Mouse (Mus musculus): ENCODE measurements around the gene Slc39a9. TPM values are rescaled to one million over a fixed set of nuclear protein-coding genes. Genes with fewer than 3 reads are reported as not detected.

The Slc39a9 gene
- polyA plus RNA-seq, 1 experiment from 2014 or later = 22.4 TPM

DNA sequence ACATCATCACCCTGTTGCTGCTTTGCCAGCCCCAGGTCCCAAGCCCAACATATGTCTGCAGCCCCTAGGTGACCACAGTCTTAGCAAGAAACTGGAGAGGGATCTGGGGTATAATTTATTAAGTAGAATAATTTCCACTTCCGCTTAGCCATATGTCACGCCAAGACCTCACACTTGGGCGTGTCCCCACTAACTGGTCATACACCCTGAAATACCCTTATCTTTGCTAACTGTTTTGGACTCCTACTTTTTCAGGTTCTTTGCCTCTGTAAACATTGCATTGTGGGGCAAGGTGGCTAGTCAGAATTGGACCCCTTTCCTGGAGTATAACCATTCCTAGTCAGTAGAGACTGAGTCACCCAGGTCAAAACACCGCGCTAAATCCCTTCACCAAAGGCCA is 41.3 kb upstream of the Slc39a9 start:
- H3K27me3 ChIP-seq (replicated peaks; ENCODE audit: control insufficient read depth, insufficient read depth, low read length) = no peaks in the 10 kb centered on the region
- DNase-seq (ENCODE audit: low spot score) (no peak), ATAC-seq (no peak)
- no peak overlapping the region for H3K9ac ChIP-seq (ENCODE audit: low read length)
- H3K27ac ChIP-seq (ENCODE audit: low read depth, low read length) = no peak overlapping the region
- H3K36me3 ChIP-seq (ENCODE audit: control insufficient read depth, insufficient read depth, low read length) = 0 out of 2 replicates have a peak, but pooled peaks cover 23% of the 10 kb centered on the region
- no peaks in the 10 kb centered on the region for H3K4me1 ChIP-seq (ENCODE audit: control insufficient read depth, insufficient read depth, low read length)
- H3K4me3 ChIP-seq (ENCODE audit: low read depth, low read length) = no peak overlapping the region
- H3K9me3 ChIP-seq (replicated peaks; ENCODE audit: control insufficient read depth, low read length) = no peaks in the 10 kb centered on the region
- WGBS = 94% methylated on average over 5 of the region's 5 CpGs
- H3K4me2 ChIP-seq (ENCODE audit: low read length) = no peak overlapping the region

DNA sequence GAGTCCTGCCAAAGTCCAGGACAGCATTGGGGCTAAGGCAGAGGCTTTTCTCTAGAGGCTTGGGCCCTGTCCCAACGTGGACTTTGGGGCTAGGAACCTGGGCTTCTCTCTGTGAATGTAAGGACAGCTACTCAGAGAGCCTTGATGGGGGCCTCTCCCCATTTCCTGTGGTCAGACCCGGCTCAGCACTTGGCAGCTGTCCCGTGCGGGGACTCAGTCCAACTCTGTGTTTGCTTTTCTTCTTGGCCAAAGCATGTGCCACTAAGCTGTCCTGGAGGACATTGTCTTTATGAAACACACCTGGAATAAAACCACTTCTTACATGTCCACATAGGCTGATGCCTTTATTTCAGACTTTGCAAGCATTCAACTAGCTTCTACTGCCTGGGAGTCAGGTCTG is 40.1 kb upstream of the Slc39a9 start:
- Histone ChIP-seq H3K27ac (ENCODE audit: low read depth, low read length) (no peak overlapping the region), H3K4me2 (ENCODE audit: low read length) (no peak overlapping the region), H3K4me1 (ENCODE audit: control insufficient read depth, insufficient read depth, low read length) (no peaks in the 10 kb centered on the region), H3K9ac (ENCODE audit: low read length) (no peak overlapping the region), H3K4me3 (ENCODE audit: low read depth, low read length) (no peak overlapping the region), H3K27me3 (replicated peaks; ENCODE audit: control insufficient read depth, insufficient read depth, low read length) (no peaks in the 10 kb centered on the region), H3K36me3 (ENCODE audit: control insufficient read depth, insufficient read depth, low read length) (0 out of 2 replicates have a peak, but pooled peaks cover 23% of the 10 kb centered on the region), H3K9me3 (replicated peaks; ENCODE audit: control insufficient read depth, low read length) (no peaks in the 10 kb centered on the region)
- DNase-seq (ENCODE audit: low spot score) (no peak), ATAC-seq (no peak)
- 82% methylated on average over 4 of the region's 4 CpGs for WGBS

DNA sequence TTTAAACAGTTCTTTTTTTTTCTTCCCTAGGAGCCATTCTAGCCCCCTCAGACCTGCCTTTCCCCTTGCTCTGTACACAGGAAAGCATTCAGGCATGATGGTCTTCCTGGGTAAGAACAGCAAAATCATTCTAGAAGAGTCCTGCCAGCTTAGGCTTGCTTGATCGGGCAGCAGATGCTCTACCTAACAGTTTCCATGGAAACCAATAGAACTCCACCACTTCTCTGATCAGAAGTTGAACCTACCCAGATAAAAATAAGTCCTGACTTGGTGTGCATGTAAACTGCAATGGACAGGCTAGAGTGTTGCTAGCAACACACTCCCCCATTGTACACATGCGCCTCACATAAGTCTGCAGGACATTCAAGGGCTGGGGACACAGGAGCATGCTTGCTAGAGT is 39.5 kb upstream of the Slc39a9 start:
- Histone ChIP-seq H3K27me3 (replicated peaks; ENCODE audit: control insufficient read depth, insufficient read depth, low read length) (no peaks in the 10 kb centered on the region), H3K4me1 (ENCODE audit: control insufficient read depth, insufficient read depth, low read length) (no peaks in the 10 kb centered on the region), H3K36me3 (ENCODE audit: control insufficient read depth, insufficient read depth, low read length) (0 out of 2 replicates have a peak, but pooled peaks cover 23% of the 10 kb centered on the region), H3K9ac (ENCODE audit: low read length) (no peak overlapping the region), H3K4me3 (ENCODE audit: low read depth, low read length) (no peak overlapping the region), H3K27ac (ENCODE audit: low read depth, low read length) (no peak overlapping the region), H3K9me3 (replicated peaks; ENCODE audit: control insufficient read depth, low read length) (no peaks in the 10 kb centered on the region), H3K4me2 (ENCODE audit: low read length) (no peak overlapping the region)
- no peak for ATAC-seq
- DNase-seq (ENCODE audit: low spot score) = no peak
- 89% methylated on average over 2 of the region's 2 CpGs for WGBS

DNA sequence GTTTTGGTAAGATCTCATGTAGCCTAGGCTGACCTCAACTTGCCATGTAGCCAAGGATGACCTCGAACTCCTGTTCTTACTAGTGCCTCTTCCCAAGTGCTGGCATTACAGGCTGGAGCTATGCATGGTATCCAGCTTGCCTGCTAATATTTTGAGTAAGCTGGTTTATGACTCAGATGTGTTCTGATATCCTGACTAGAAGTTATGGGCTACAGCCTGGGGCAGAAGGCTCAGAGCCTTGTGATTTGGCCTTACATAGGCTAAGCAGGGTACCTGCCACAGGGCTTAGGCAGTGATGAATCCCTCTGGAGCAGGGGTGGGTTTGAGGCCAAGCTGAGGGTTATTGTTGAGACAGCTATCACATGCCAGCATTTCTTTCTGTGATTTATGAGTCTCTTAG is 35.1 kb upstream of the Slc39a9 start:
- H3K27ac ChIP-seq (ENCODE audit: low read depth, low read length) = no peak overlapping the region
- WGBS = 97% methylated on average over 1 of the region's 1 CpGs
- H3K4me3 ChIP-seq (ENCODE audit: low read depth, low read length) = no peak overlapping the region
- ATAC-seq (no peak), DNase-seq (ENCODE audit: low spot score) (no peak)
- H3K9me3 ChIP-seq (replicated peaks; ENCODE audit: control insufficient read depth, low read length) = no peaks in the 10 kb centered on the region
- H3K4me1 ChIP-seq (ENCODE audit: control insufficient read depth, insufficient read depth, low read length) = no peaks in the 10 kb centered on the region
- no peak overlapping the region for H3K9ac ChIP-seq (ENCODE audit: low read length)
- H3K27me3 ChIP-seq (replicated peaks; ENCODE audit: control insufficient read depth, insufficient read depth, low read length) = no peaks in the 10 kb centered on the region
- 0 out of 2 replicates have a peak, but pooled peaks cover 3% of the 10 kb centered on the region for H3K36me3 ChIP-seq (ENCODE audit: control insufficient read depth, insufficient read depth, low read length)
- H3K4me2 ChIP-seq (ENCODE audit: low read length) = no peak overlapping the region

DNA sequence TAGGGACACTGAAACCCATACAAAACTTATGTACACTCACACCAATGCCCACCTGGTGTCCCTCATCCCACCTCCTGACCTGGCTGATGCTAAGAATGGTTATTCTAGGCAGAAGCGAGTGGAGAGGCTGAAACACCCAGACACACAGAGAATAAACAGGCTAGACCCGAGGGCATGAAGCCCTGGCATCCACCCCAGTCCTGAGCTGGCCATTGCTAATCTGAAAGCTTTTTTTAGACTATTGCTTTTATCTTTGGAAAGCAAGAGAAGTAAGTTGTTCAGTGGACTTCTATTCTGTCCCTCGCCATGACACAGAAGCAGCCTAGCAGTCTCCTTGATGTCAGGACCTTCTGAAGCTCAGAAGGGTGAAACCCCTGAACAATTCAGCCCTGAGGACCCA is 33.8 kb upstream of the Slc39a9 start:
- H3K27me3 ChIP-seq (replicated peaks; ENCODE audit: control insufficient read depth, insufficient read depth, low read length) = no peaks in the 10 kb centered on the region
- no peaks in the 10 kb centered on the region for H3K9me3 ChIP-seq (replicated peaks; ENCODE audit: control insufficient read depth, low read length)
- H3K27ac ChIP-seq (ENCODE audit: low read depth, low read length) = no peak overlapping the region
- H3K4me1 ChIP-seq (ENCODE audit: control insufficient read depth, insufficient read depth, low read length) = no peaks in the 10 kb centered on the region
- DNase-seq (ENCODE audit: low spot score) = no peak
- no peak overlapping the region for H3K4me3 ChIP-seq (ENCODE audit: low read depth, low read length)
- 86% methylated on average over 3 of the region's 3 CpGs for WGBS
- H3K9ac ChIP-seq (ENCODE audit: low read length) = no peak overlapping the region
- no peak for ATAC-seq
- no peaks in the 10 kb centered on the region for H3K36me3 ChIP-seq (ENCODE audit: control insufficient read depth, insufficient read depth, low read length)
- no peak overlapping the region for H3K4me2 ChIP-seq (ENCODE audit: low read length)

DNA sequence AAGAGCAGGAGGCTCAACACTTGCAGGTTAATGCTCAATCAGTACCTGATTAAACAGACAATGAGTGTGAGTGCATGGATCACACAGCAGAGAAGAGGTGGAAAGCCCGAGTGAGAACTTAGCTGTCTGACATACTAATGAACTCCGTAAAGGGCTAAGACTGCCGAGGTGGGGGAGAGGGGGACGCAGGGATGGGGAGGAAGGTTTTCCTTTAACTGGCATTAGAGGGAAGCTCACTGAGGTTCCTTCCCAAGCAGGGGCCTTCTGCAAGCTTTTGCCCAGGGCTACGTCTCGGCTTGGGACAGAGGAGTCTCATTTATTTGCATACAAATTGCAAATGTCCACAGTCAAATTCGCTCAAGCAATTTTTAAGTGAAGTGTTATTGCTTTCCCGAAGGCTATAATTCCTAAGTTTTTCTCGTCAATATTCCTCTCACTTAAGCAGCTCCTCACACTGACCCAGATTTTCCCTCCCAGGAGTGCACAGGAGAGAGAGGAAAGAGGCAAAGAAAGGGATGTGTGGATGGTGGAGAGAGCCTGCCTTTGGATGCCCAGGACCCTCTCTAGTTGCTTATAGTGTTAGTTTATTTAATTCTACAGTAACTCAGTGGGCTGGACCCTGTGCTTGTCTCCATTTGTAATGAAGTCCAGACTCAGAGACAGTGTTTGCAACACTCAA is 31.4 kb upstream of the Slc39a9 start:
- WGBS = 49% methylated on average over 9 of the region's 9 CpGs
- no peak for ATAC-seq

DNA sequence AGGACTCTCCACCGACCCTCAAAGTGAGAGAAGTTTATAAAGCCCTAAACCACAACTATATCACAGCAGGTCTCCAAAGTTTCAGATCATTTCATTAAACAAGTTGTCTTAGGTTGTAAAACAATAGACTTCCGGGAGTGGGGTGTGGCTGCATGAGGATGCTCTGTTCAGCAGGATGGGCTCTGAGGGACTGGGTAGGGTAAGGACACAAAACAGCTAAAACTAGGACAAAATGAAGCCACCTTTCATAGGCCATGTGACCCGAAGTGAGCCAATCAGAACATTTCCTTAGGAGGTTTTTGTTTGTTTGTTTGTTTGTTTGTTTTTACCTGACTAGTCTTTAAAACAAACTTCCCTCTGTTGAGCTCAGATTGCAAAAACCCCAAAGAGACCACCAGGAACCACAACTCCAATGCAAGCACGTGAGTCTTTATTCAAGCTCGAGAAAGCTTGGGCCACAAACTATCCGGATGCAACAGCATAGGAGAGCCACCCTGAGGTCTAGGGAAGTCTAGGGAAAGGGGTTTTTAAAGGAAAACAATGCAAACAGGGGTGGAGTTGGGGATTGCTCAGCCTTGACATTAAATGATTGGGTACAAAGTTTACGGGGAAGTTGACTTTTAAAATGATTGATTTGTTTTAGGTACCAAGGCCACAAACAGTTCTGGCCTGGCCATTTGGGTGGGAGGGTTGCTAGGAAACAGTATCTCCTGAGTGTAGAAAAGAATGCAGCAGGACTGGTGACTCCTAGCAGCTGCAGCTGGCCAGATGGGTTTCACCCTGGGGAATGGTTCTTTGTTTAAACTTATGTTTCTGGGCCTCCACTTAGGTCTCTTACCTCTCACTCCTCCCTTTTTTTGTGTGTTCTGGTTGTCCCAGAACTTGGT is 28.1 kb upstream of the Slc39a9 start:
- Histone ChIP-seq H3K4me2 (ENCODE audit: low read length) (no peak overlapping the region), H3K4me3 (ENCODE audit: low read depth, low read length) (no peak overlapping the region), H3K27ac (ENCODE audit: low read depth, low read length) (no peak overlapping the region), H3K4me1 (ENCODE audit: control insufficient read depth, insufficient read depth, low read length) (no peaks in the 10 kb centered on the region), H3K9ac (ENCODE audit: low read length) (no peak overlapping the region), H3K36me3 (ENCODE audit: control insufficient read depth, insufficient read depth, low read length) (no peaks in the 10 kb centered on the region), H3K9me3 (replicated peaks; ENCODE audit: control insufficient read depth, low read length) (no peaks in the 10 kb centered on the region), H3K27me3 (replicated peaks; ENCODE audit: control insufficient read depth, insufficient read depth, low read length) (no peaks in the 10 kb centered on the region)
- ATAC-seq = no peak
- WGBS = 75% methylated on average over 7 of the region's 7 CpGs
- no peak for DNase-seq (ENCODE audit: low spot score)

More for the DNA sequence above, 31.4 kb upstream of the Slc39a9 start:
- no peaks in the 10 kb centered on the region for H3K36me3 ChIP-seq (ENCODE audit: control insufficient read depth, insufficient read depth, low read length)
- H3K4me1 ChIP-seq (ENCODE audit: control insufficient read depth, insufficient read depth, low read length) = no peaks in the 10 kb centered on the region
- DNase-seq (ENCODE audit: low spot score) = no peak
- no peak overlapping the region for H3K4me3 ChIP-seq (ENCODE audit: low read depth, low read length)
- H3K9me3 ChIP-seq (replicated peaks; ENCODE audit: control insufficient read depth, low read length) = no peaks in the 10 kb centered on the region
- no peaks in the 10 kb centered on the region for H3K27me3 ChIP-seq (replicated peaks; ENCODE audit: control insufficient read depth, insufficient read depth, low read length)
- H3K9ac ChIP-seq (ENCODE audit: low read length) = no peak overlapping the region
- no peak overlapping the region for H3K27ac ChIP-seq (ENCODE audit: low read depth, low read length)
- no peak overlapping the region for H3K4me2 ChIP-seq (ENCODE audit: low read length)

DNA sequence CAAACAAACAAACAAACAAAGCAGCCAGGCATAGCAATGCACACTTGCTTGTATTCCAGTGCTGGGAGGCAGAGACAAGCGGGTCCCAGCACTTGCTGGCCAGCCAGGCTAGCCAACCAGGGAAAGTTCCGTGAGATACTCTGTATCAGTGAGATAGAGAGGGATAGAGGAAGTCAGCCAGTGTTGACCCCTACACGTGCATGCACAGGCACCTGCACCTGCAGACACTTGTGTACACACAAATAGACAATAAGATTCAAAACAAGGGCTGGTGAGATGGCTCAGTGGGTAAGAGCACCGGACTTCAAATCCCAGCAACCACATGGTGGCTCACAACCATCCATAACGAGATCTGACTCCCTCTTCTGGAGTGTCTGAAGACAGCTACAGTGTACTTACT is 23.2 kb upstream of the Slc39a9 start:
- Histone ChIP-seq H3K4me3 (ENCODE audit: low read depth, low read length) (no peak overlapping the region), H3K27ac (ENCODE audit: low read depth, low read length) (no peak overlapping the region), H3K4me2 (ENCODE audit: low read length) (no peak overlapping the region), H3K4me1 (ENCODE audit: control insufficient read depth, insufficient read depth, low read length) (no peaks in the 10 kb centered on the region), H3K36me3 (ENCODE audit: control insufficient read depth, insufficient read depth, low read length) (no peaks in the 10 kb centered on the region), H3K27me3 (replicated peaks; ENCODE audit: control insufficient read depth, insufficient read depth, low read length) (no peaks in the 10 kb centered on the region), H3K9ac (ENCODE audit: low read length) (no peak overlapping the region), H3K9me3 (replicated peaks; ENCODE audit: control insufficient read depth, low read length) (no peaks in the 10 kb centered on the region)
- WGBS = 78% methylated on average over 5 of the region's 5 CpGs
- no peak for DNase-seq (ENCODE audit: low spot score)
- ATAC-seq = no peak

DNA sequence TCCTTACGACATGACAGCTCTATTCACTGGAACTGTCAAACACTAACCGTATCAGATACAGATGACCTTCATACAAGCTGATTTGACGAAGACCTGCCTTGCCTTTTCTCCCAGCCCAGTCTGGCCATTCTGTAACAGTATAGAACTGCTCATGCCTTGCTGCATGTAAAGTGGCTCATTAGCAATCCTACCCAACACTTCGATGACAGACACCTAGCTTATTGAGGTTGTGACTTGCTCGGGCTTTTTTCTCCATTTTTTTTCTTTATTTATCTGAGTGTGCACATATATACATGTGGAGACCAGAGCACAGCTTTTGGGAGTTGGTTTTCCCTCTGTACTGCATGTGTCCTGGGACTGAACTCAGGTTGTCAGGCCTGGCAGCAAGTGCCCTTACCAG is 11.9 kb upstream of the Slc39a9 start:
- Histone ChIP-seq H3K4me2 (ENCODE audit: low read length) (no peak overlapping the region), H3K4me3 (ENCODE audit: low read depth, low read length) (no peak overlapping the region), H3K4me1 (ENCODE audit: control insufficient read depth, insufficient read depth, low read length) (no peaks in the 10 kb centered on the region), H3K36me3 (ENCODE audit: control insufficient read depth, insufficient read depth, low read length) (peaks cover 52% of the 10 kb centered on the region), H3K9me3 (replicated peaks; ENCODE audit: control insufficient read depth, low read length) (no peaks in the 10 kb centered on the region), H3K9ac (ENCODE audit: low read length) (no peak overlapping the region), H3K27ac (ENCODE audit: low read depth, low read length) (no peak overlapping the region), H3K27me3 (replicated peaks; ENCODE audit: control insufficient read depth, insufficient read depth, low read length) (no peaks in the 10 kb centered on the region)
- 84% methylated on average over 5 of the region's 5 CpGs for WGBS
- DNase-seq (ENCODE audit: low spot score) = no peak
- ATAC-seq = no peak

All from forebrain, embryonic 14.5 days (tissue).